Mouse (Mus musculus): ENCODE data around the gene Spr. TPM values are rescaled to one million over a fixed set of nuclear protein-coding genes. Genes with fewer than 3 reads are reported as not detected.

Gene Spr
- polyA plus RNA-seq (2012; rRNA removed) (16.8 and 18.4 TPM in 2 replicates), polyA plus RNA-seq (2014; fragmentation: Nextera tagmentation; extraction: Ambion mirVana) (58.2 and 59.9 TPM in 2 replicates)

DNA sequence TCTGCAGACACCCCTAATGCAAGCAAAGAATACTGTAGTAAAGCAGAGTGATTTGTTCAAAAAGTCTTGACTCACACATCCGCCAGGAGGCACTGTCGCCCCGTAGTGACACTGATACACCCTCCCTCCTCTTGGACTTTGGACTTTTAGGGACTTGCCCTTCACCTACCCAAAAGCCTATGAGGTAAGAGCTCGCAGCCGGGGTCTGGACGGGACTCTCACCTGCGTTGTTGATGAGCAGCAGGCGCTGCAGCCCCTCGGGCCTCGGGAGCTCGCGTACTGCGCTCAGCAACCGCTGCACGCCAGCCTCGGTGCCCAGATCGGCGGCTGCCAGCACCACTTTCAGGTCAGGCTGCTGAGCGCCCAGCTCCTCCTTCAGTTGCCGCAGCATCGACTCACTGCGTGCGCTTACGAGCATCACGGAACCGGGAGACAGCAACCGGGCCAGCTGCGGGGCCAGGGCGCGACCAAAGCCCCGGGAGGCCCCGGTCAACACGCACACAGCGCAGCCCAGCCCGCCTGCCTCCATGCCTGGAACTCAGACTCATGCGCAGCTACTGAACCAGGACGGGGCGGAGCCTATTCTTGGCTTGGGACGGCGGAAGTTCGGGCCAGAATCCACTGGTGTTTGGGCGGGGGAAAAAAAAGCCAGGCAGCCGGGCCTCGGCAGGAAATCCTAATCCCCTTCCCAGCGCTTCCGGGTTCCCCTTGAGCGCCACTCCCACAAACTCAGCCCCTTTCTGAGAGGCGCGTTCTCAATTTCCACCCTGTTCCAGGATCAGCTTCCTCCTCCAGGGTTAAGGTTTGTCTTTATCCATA is at the start of gene Spr:
Gene Spr, minus strand, starts transcription at position 550 of the 819 bp plus-strand sequence.
- peak within 1 kb of the TSS; percentile 81 for H3K9ac ChIP-seq (ENCODE audit: low read depth, low read length, severe bottlenecking)
- peak within 1 kb of the TSS; percentile 54 for H3K4me2 ChIP-seq (replicated peaks; ENCODE audit: low read depth, low read length, severe bottlenecking)
- peaks cover 20% of the 10 kb centered on the region for H3K36me3 ChIP-seq (ENCODE audit: control insufficient read depth, insufficient read depth, low read length)
- peak within 1 kb of the TSS; percentile 91 for H3K27ac ChIP-seq (replicated peaks; ENCODE audit: low read depth, low read length)
- DNase-seq (ENCODE audit: low spot score) (peak; percentile 95), ATAC-seq (ENCODE audit: low FRiP score, low read depth) (peak; percentile 95)
- no peaks in the 10 kb centered on the region for H3K27me3 ChIP-seq (ENCODE audit: control insufficient read depth, insufficient read depth, low read length)
- 1% methylated on average over 49 of the region's 49 CpGs for WGBS
- peak; percentile 75; the same call in 1 of the 2 replicates for TF ChIP-seq POLR2A (IDR thresholded peaks at IDR 0.05; ENCODE audit: borderline replicate concordance, extremely low read depth, insufficient read depth, insufficient read length)
- no peaks in the 10 kb centered on the region for H3K9me3 ChIP-seq (ENCODE audit: control insufficient read depth, low read length)
- H3K4me3 ChIP-seq (replicated peaks; ENCODE audit: low read length), result peak within 1 kb of the TSS; percentile 83
- no peaks in the 10 kb centered on the region for H3K4me1 ChIP-seq (ENCODE audit: control insufficient read depth, insufficient read depth, low read length)

DNA sequence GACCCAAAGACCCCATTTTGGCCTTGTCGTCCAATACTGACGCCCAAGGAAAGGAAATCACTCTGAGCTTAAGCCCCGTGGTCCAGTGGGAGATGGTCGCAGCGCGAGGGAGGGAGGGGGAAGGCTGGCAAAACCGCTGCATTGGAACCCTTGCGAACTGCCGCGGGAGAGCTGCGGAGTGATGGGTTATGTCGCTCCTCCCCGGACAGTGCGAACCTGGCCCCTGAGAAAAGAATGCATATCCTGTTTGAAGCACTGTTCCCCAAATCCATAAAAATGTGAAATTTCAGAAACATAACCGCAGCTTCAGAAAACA is 49.1 kb upstream of the Spr start:
- Histone ChIP-seq H3K9ac (ENCODE audit: low read depth, low read length, severe bottlenecking) (no peak overlapping the region), H3K27me3 (ENCODE audit: control insufficient read depth, insufficient read depth, low read length) (peaks cover 75% of the 10 kb centered on the region), H3K36me3 (ENCODE audit: control insufficient read depth, insufficient read depth, low read length) (no peaks in the 10 kb centered on the region), H3K4me3 (replicated peaks; ENCODE audit: low read length) (peak overlapping the region; percentile 39; the same call in 1 of the 2 replicates), H3K27ac (replicated peaks; ENCODE audit: low read depth, low read length) (no peak overlapping the region), H3K9me3 (ENCODE audit: control insufficient read depth, low read length) (no peaks in the 10 kb centered on the region), H3K4me1 (ENCODE audit: control insufficient read depth, insufficient read depth, low read length) (peaks cover 20% of the 10 kb centered on the region), H3K4me2 (replicated peaks; ENCODE audit: low read depth, low read length, severe bottlenecking) (0 out of 2 replicates have a peak overlapping the region, but pooled peaks have one; percentile 18)
- no peak for ATAC-seq (ENCODE audit: low FRiP score, low read depth)
- no peak for TF ChIP-seq POLR2A (IDR thresholded peaks at IDR 0.05; ENCODE audit: borderline replicate concordance, extremely low read depth, insufficient read depth, insufficient read length)
- 1% methylated on average over 15 of the region's 15 CpGs for WGBS
- DNase-seq (ENCODE audit: low spot score), result no peak

DNA sequence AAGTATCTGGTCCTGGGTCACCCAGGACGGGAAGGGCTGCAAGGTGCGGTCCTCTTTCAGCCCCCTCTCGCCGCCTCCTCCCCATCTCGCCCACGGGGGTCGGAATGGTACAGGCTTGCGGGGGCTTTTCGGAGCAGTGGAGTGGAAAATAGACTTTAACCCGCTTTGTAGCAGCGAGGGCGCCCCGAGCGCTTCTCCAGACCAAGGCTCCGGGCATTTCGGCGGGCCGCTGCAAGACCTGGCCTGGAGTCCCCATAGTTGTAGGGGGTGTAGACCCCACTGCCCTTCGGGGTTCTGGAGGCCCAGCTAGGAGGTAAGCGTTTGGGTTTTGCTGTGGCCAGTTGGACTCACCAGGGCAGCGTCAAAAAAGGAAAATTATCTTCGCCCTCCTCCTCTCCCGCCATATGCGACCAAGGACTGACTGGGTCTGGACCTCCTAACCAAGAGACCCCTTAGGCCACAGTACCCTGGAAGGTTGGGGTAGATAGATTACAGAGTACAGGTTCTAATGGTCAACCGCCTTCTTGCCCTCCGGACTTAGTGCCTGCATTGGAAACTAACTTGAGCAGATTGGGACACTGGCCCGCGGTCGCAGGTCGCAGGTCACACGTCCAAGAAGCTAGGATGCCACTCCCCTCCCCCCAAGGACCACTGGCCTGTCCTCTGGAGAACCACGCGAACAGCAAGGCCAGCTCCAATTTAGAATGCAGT is 48.6 kb upstream of the Spr start:
- Histone ChIP-seq H3K27me3 (ENCODE audit: control insufficient read depth, insufficient read depth, low read length) (peaks cover 70% of the 10 kb centered on the region), H3K27ac (replicated peaks; ENCODE audit: low read depth, low read length) (no peak overlapping the region), H3K4me2 (replicated peaks; ENCODE audit: low read depth, low read length, severe bottlenecking) (peak overlapping the region; percentile 18; the same call in 1 of the 2 replicates), H3K9me3 (ENCODE audit: control insufficient read depth, low read length) (no peaks in the 10 kb centered on the region), H3K36me3 (ENCODE audit: control insufficient read depth, insufficient read depth, low read length) (no peaks in the 10 kb centered on the region), H3K4me3 (replicated peaks; ENCODE audit: low read length) (peak overlapping the region; percentile 22), H3K9ac (ENCODE audit: low read depth, low read length, severe bottlenecking) (no peak overlapping the region), H3K4me1 (ENCODE audit: control insufficient read depth, insufficient read depth, low read length) (peaks cover 20% of the 10 kb centered on the region)
- WGBS, result 1% methylated on average over 33 of the region's 33 CpGs
- ATAC-seq (ENCODE audit: low FRiP score, low read depth) (no peak), DNase-seq (ENCODE audit: low spot score) (no peak)
- no peak for TF ChIP-seq POLR2A (IDR thresholded peaks at IDR 0.05; ENCODE audit: borderline replicate concordance, extremely low read depth, insufficient read depth, insufficient read length)

DNA sequence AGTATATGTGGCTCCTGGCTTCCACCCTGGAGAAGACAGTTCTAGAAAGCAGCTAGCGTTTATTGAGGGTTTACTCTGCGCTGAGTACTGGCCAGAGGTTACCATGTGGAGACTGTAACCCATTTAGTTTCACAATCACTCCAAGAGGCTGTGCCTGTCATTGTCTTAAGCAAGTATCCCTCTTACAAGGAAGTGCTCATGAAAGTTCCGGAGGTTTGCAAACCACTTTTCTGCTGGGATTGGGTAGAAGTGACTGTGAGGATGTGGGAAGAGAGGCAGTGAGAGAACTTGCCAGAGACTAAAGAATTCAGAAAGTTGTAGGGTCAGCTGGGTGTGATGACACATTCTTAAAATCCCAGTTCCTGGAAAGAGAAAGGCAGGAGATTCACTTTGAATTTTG is 46.4 kb upstream of the Spr start:
- H3K27me3 ChIP-seq (ENCODE audit: control insufficient read depth, insufficient read depth, low read length), result peaks cover 48% of the 10 kb centered on the region
- no peak for DNase-seq (ENCODE audit: low spot score)

DNA sequence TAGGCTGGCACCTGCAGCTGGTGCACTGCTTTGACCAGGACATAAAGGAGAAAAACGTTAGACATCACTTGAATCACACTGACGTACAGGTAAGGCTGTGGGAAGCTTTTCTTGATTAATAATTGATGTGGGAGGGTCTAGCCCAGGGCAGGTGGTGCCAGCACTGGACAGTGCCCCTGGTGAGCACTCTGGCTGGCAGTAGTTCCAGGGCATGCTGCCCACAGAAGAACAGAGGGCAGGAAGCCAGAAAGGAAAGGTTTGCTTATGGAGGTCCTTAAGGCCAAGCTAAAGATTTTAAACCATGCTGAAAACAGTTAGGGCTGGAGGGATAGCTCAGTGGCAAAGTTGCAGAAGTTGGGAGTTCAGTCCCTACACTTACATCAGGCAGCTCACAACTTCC is 42.5 kb upstream of the Spr start:
- no peak overlapping the region for H3K4me3 ChIP-seq (replicated peaks; ENCODE audit: low read length)
- ATAC-seq (ENCODE audit: low FRiP score, low read depth), result no peak
- no peak for DNase-seq (ENCODE audit: low spot score)
- no peak overlapping the region for H3K9ac ChIP-seq (ENCODE audit: low read depth, low read length, severe bottlenecking)
- H3K9me3 ChIP-seq (ENCODE audit: control insufficient read depth, low read length), result no peaks in the 10 kb centered on the region
- no peak for TF ChIP-seq POLR2A (IDR thresholded peaks at IDR 0.05; ENCODE audit: borderline replicate concordance, extremely low read depth, insufficient read depth, insufficient read length)
- H3K4me2 ChIP-seq (replicated peaks; ENCODE audit: low read depth, low read length, severe bottlenecking), result no peak overlapping the region
- H3K27ac ChIP-seq (replicated peaks; ENCODE audit: low read depth, low read length), result no peak overlapping the region
- H3K4me1 ChIP-seq (ENCODE audit: control insufficient read depth, insufficient read depth, low read length), result no peaks in the 10 kb centered on the region
- WGBS, result 71% methylated on average over 2 of the region's 2 CpGs
- peaks cover 10% of the 10 kb centered on the region; the same call in 1 of the 2 replicates for H3K27me3 ChIP-seq (ENCODE audit: control insufficient read depth, insufficient read depth, low read length)
- H3K36me3 ChIP-seq (ENCODE audit: control insufficient read depth, insufficient read depth, low read length), result no peaks in the 10 kb centered on the region

More for the DNA sequence above, 46.4 kb upstream of the Spr start:
- no peak for ATAC-seq (ENCODE audit: low FRiP score, low read depth)
- H3K9me3 ChIP-seq (ENCODE audit: control insufficient read depth, low read length), result no peaks in the 10 kb centered on the region
- no peaks in the 10 kb centered on the region for H3K36me3 ChIP-seq (ENCODE audit: control insufficient read depth, insufficient read depth, low read length)
- H3K9ac ChIP-seq (ENCODE audit: low read depth, low read length, severe bottlenecking), result no peak overlapping the region
- H3K4me3 ChIP-seq (replicated peaks; ENCODE audit: low read length), result no peak overlapping the region
- 51% methylated on average over 3 of the region's 3 CpGs for WGBS
- no peak overlapping the region for H3K4me2 ChIP-seq (replicated peaks; ENCODE audit: low read depth, low read length, severe bottlenecking)
- TF ChIP-seq POLR2A (IDR thresholded peaks at IDR 0.05; ENCODE audit: borderline replicate concordance, extremely low read depth, insufficient read depth, insufficient read length), result no peak
- H3K4me1 ChIP-seq (ENCODE audit: control insufficient read depth, insufficient read depth, low read length), result peaks cover 11% of the 10 kb centered on the region; the same call in 1 of the 2 replicates
- no peak overlapping the region for H3K27ac ChIP-seq (replicated peaks; ENCODE audit: low read depth, low read length)
